Mouse (Mus musculus) forebrain, embryonic 14.5 days (tissue): ENCODE results near the gene Rassf4. TPM values are rescaled to one million over a fixed set of nuclear protein-coding genes. Genes with fewer than 3 reads are reported as not detected.
"Not testable (repeated sequence)": the region's sequence is repeated elsewhere in the genome, so short reads cannot be mapped to it uniquely, and the experiment has no call there.

ENCODE experiments used
- ATAC-seq: fragments of 200-750 bp; cut with Nextera tagmentation; 2 replicates; pipeline ENCODE4 v1.8.0; 2017; ENCODE audit warnings: mild to moderate bottlenecking, moderate library complexity
- DNase-seq: peaks from one replicate; pipeline ENCODE4 v3.0.0-alpha.2; 2015; ENCODE audit warnings: low spot score
- H3K27ac ChIP-seq: fragments of 300-500 bp; sonication (generic); 2 replicates; pipeline ENCODE4 v1.5.1; 2014; ENCODE audit warnings: low read depth, mild to moderate bottlenecking, control low read depth, low read length, moderate library complexity
- H3K27me3 ChIP-seq: fragments of 300-500 bp; sonication (generic); replicated peaks from 2 replicates; pipeline ENCODE4 v1.6.1; 2014; ENCODE audit warnings: low read length, control low read depth, mixed read lengths; ENCODE audit not compliant: control insufficient read depth, insufficient read depth
- H3K36me3 ChIP-seq: fragments of 300-500 bp; sonication (generic); 2 replicates; pipeline ENCODE4 v1.6.1; 2014; ENCODE audit warnings: low read length, control low read depth; ENCODE audit not compliant: control insufficient read depth, insufficient read depth
- H3K4me1 ChIP-seq: fragments of 300-500 bp; sonication (generic); 2 replicates; pipeline ENCODE4 v1.6.1; 2014; ENCODE audit warnings: antibody characterized with exemption, low read length, control low read depth; ENCODE audit not compliant: control insufficient read depth, insufficient read depth
- H3K4me2 ChIP-seq: fragments of 300-500 bp; sonication (generic); 2 replicates; pipeline ENCODE4 v1.6.1; 2014; ENCODE audit warnings: mild to moderate bottlenecking, control low read depth, low read length
- H3K4me3 ChIP-seq: fragments of 300-500 bp; sonication (generic); 2 replicates; pipeline ENCODE4 v1.5.1; 2014; ENCODE audit warnings: low read depth, low read length, control low read depth
- H3K9ac ChIP-seq: fragments of 300-500 bp; sonication (generic); 2 replicates; pipeline ENCODE4 v1.6.1; 2014; ENCODE audit warnings: mild to moderate bottlenecking, low read length, control low read depth, moderate library complexity
- H3K9me3 ChIP-seq: fragments of 300-500 bp; sonication (generic); replicated peaks from 2 replicates; pipeline ENCODE4 v1.6.1; 2016; ENCODE audit warnings: low read length, control low read depth, mixed read lengths; ENCODE audit not compliant: control insufficient read depth
- WGBS: fragments of 180-500 bp; shearing (Covaris S2); extraction: QIAGEN DNeasy Blood & Tissue Kit; methylation state at CpG from one replicate; pipeline ENCODE4 v1.1.7; 2014; 5-methylcytosine and 5-hydroxymethylcytosine counted together
- polyA plus RNA-seq: library from polyadenylated mRNA; unstranded; fragments of >200 nt; fragmentation: Nextera tagmentation; extraction: Ambion mirVana; gene quantifications from 2 replicates; pipeline ENCODE4 v1.2.1, GENCODE M21; 2014

Rassf4 gene
- polyA plus RNA-seq, 1 experiment from 2014 or later = 13.8 TPM

DNA sequence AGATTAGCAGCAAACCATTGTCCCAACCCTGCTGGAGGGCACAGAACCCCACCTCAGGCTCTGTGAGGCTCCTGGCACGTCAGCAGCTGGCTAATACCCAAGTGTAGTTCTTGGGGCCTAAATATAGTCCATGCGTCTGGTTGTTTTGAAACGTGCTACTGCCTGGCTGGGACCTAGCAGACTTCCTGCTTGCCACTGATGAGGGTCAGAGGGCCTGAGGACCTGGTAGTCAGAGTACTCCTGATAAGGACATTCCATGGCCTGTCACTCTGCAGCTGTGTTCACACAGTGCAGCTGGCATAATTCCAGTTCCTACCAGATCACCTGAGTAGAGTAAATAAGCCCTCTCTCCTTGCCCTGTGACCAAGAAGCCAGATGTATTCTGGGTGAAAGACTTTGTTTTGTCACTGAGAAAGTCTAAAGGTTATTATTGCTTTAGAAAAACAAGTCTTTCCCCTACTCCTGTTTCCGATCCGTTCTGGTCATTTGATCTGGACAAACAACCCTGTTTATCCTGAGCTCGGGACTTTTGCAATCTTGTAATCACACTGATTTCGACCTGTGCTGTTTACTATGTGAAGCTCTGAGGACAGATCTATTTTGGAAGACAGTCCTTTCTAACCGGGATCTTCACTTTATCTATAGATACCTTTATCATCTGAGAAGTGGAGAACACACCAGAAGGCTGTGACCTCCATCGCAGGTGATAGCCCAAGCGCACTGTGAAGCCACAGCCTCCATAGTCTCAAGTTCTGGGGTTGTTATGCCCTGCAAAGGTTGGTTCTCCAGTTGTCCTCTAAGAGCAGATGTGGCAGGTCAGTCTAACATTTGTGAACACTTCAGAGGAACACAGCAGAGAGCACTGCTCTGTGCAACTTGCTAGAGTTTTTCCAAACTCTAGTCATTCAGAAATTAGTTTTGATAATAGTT lies 38.2 kb downstream of the Rassf4 start:
- Histone ChIP-seq H3K4me1 (no peaks in the 10 kb centered on the region), H3K9ac (no peak overlapping the region), H3K4me3 (no peak overlapping the region), H3K27me3 (no peaks in the 10 kb centered on the region), H3K27ac (no peak overlapping the region), H3K4me2 (no peak overlapping the region), H3K9me3 (no peaks in the 10 kb centered on the region), H3K36me3 (no peaks in the 10 kb centered on the region)
- ATAC-seq (no peak), DNase-seq (no peak)
- 73% methylated on average over 10 of the region's 10 CpGs for WGBS

DNA sequence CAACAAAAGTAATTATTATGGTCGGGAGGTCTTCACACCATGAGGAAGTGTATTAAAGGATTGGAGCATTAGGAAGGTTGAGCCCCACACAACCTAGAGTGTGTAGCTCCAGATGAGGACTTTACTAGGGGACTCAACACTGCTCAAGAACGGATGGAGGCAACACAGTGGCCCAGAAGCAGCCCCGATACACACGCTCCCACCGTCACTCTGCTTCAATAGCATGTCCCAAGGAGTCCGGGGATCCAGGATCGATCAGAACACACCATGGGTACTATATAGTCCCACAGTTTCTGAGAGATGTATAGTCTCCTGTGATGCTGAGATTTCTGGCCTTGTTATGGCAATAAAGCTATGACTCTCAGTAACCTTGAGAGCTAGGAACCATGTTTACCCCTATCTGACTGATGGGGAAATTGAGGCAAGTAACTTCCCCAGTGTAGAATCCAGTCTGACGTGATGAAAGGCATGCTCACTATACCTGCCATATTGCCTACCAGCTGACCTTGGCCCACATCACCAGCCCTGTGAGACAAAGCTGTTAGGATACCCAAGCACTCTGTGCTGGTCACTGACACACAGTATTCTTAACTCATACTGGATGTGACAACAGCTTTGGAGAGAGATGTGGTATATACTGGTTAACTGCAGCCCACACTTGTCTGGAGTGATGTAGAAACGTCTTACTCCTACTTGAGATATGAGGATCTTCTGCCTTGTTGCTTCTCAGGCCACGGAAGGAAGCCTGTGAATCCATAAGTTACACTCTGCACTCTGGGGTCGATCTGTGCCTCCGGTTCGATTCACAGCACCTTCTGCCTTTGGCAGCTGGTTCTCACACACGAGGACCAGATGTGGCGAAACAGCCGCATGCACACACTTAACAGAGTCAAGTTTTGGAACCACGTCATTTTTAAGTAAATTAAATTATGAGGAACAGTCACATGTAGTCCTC lies 39.7 kb downstream of the Rassf4 start:
- Histone ChIP-seq H3K4me3 (no peak overlapping the region), H3K9ac (no peak overlapping the region), H3K4me2 (no peak overlapping the region), H3K36me3 (no peaks in the 10 kb centered on the region), H3K4me1 (peaks cover 5% of the 10 kb centered on the region; the same call in 1 of the 2 replicates), H3K9me3 (no peaks in the 10 kb centered on the region), H3K27ac (no peak overlapping the region), H3K27me3 (no peaks in the 10 kb centered on the region)
- ATAC-seq = no peak
- 88% methylated on average over 17 of the region's 17 CpGs for WGBS
- DNase-seq = no peak

DNA sequence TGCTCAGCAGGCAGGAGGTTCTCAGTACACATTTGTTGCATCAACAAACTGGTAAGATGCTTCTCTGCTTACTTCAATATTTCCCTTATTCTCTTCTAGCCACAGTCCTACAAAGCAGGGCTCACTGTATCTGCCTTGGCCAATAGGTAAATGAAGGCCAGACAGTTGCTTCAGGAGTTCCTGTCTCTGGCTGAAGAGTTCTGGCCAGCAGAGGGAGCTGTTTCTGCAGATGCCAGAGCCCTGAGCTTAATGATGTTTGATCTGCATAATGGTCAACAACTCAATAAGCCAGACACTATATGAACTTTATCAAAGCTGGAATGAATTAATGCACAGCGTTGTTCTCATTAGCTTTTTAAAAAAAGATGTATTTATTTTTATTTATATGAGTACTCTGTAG lies 41.6 kb downstream of the Rassf4 start:
- WGBS = 55% methylated on average over 1 of the region's 1 CpGs
- peak; percentile 68 for DNase-seq
- ATAC-seq = no peak

DNA sequence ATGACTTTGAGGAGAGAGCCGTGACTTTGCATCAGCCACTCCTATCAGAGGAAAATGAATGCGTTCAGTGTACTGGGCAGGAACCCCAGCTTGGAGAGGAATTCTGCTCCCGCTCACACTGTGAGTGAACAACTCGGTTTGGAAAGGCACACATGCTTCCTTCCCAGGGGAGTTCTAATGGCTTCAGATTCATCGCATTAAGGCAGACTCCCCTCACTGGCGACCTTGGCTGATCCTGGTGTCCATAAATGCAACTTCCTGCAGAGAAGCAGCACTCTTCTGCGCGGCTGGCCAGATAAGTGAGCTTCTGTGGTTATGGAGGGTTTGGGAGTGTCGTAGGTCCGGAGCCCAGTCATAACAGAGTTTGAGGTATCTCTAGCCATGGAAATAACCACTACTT lies 44.0 kb downstream of the Rassf4 start:
- peaks cover 9% of the 10 kb centered on the region; the same call in 1 of the 2 replicates for H3K4me1 ChIP-seq
- ATAC-seq (no peak), DNase-seq (no peak)
- no peaks in the 10 kb centered on the region for H3K27me3 ChIP-seq
- H3K9ac ChIP-seq = no peak overlapping the region
- H3K27ac ChIP-seq = no peak overlapping the region
- no peak overlapping the region for H3K4me3 ChIP-seq
- no peak overlapping the region for H3K4me2 ChIP-seq
- 92% methylated on average over 10 of the region's 10 CpGs for WGBS
- H3K36me3 ChIP-seq = peaks cover 20% of the 10 kb centered on the region
- H3K9me3 ChIP-seq = no peaks in the 10 kb centered on the region

More for the DNA sequence above, 41.6 kb downstream of the Rassf4 start:
- Histone ChIP-seq H3K4me2 (no peak overlapping the region), H3K4me1 (peaks cover 7% of the 10 kb centered on the region; the same call in 1 of the 2 replicates), H3K27me3 (no peaks in the 10 kb centered on the region), H3K9me3 (no peaks in the 10 kb centered on the region), H3K27ac (no peak overlapping the region), H3K9ac (no peak overlapping the region), H3K36me3 (0 out of 2 replicates have a peak, but pooled peaks cover under 1% of the 10 kb centered on the region), H3K4me3 (no peak overlapping the region)

GRCm38 (mm10) chr6:116628539-116629171 lies 45.1 kb downstream of the Rassf4 start, which contains the start of gene Zfp422:
Gene Zfp422 (minus strand): TSS chr6:116628999.
- H3K4me2 ChIP-seq = peak within 1 kb of the TSS; percentile 69
- ATAC-seq = peak; percentile 98

GRCm38 (mm10) chr6:116628095-116628494 lies 45.7 kb downstream of the Rassf4 start:
- ATAC-seq (no peak), DNase-seq (peak; percentile 18)
- H3K4me3 ChIP-seq = peak overlapping the region; percentile 87
- H3K4me1 ChIP-seq = peaks cover 9% of the 10 kb centered on the region; the same call in 1 of the 2 replicates
- H3K36me3 ChIP-seq = peaks cover 24% of the 10 kb centered on the region
- peak overlapping the region; percentile 99 for H3K9ac ChIP-seq
- 11% methylated on average over 9 of the region's 9 CpGs for WGBS
- H3K4me2 ChIP-seq = peak overlapping the region; percentile 69
- no peaks in the 10 kb centered on the region for H3K9me3 ChIP-seq
- no peaks in the 10 kb centered on the region for H3K27me3 ChIP-seq
- peak overlapping the region; percentile 92 for H3K27ac ChIP-seq

More at GRCm38 (mm10) chr6:116628539-116629171, 45.1 kb downstream of the Rassf4 start, which contains the start of gene Zfp422:
- Histone ChIP-seq H3K9me3 (no peaks in the 10 kb centered on the region), H3K4me3 (peak within 1 kb of the TSS; percentile 87), H3K9ac (peak within 1 kb of the TSS; percentile 99), H3K27me3 (no peaks in the 10 kb centered on the region), H3K36me3 (peaks cover 24% of the 10 kb centered on the region), H3K4me1 (peaks cover 9% of the 10 kb centered on the region; the same call in 1 of the 2 replicates), H3K27ac (peak within 1 kb of the TSS; percentile 92)
- under 1% methylated on average over 56 of the region's 56 CpGs for WGBS
- peak; percentile 93 for DNase-seq

- WGBS = 97% methylated on average over 9 of the region's 9 CpGs
- not testable (repeated sequence) for H3K9ac ChIP-seq, H3K27me3 ChIP-seq, H3K4me2 ChIP-seq, DNase-seq, H3K4me3 ChIP-seq, H3K27ac ChIP-seq, H3K9me3 ChIP-seq, H3K4me1 ChIP-seq, ATAC-seq
- H3K36me3 ChIP-seq = peaks cover 24% of the 10 kb centered on the region
These were observed 47.3 kb downstream of the Rassf4 start for GRCm38 (mm10) chr6:116626417-116626816.

- WGBS = 75% methylated on average over 8 of the region's 8 CpGs
- no peak overlapping the region for H3K9ac ChIP-seq
- H3K27me3 ChIP-seq = no peaks in the 10 kb centered on the region
- H3K4me3 ChIP-seq = no peak overlapping the region
- no peak overlapping the region for H3K4me2 ChIP-seq
- no peak for ATAC-seq
- no peak overlapping the region for H3K27ac ChIP-seq
- no peaks in the 10 kb centered on the region for H3K4me1 ChIP-seq
- H3K36me3 ChIP-seq = peaks cover 18% of the 10 kb centered on the region
- H3K9me3 ChIP-seq = no peaks in the 10 kb centered on the region
- no peak for DNase-seq
These were observed 52.3 kb downstream of the Rassf4 start for GRCm38 (mm10) chr6:116621318-116622023.
